Mouse (Mus musculus) thymus, postnatal 36 days (tissue): ENCODE data around the gene Fbxo8.

Experiments
- DNase-seq, 2 experiments: peaks; one replicate each; pipeline ENCODE4 v3.0.0; 2022; ENCODE audit warnings: mixed read lengths in 2 of 2

Fbxo8 gene

DNA sequence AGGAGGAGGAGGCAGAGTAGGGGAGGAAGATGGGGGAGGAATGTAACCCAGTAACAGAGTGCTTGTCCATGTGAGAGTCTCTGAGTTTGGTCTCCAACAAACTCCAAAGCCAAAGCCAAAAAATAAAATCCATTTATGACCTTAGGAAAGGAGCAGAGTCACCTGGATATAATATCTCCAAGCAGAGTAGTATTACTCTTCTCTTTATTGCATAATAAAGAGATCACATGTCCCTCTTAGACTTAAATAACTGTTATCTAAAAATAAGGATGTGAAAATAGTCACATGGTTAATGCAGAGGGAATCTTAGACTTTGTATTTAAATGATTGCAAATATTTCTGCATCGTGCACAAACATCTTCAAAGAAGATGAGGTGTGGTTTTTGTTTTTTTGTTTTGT lies 63.3 kb downstream of the Fbxo8 start:
- DNase-seq: no peak

DNA sequence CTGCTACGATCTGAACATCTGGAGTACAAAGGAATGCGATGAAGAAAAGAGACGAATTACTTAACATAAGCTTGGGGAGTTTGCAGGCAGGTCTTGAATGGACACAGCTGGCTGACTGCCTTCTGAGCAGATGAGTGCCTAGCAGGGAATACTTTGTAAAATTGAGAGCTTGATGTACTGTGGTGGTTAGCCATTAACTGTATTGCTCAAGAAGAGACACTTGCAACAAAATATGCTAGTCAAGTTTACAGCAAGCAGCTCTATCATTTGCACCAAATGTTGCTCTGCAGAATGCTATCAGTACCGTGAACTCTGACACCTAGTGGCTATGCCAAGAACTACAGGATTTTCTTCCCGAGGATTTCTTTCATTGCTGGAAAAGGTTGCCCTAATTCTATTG lies 64.1 kb downstream of the Fbxo8 start:
- DNase-seq: no peak

DNA sequence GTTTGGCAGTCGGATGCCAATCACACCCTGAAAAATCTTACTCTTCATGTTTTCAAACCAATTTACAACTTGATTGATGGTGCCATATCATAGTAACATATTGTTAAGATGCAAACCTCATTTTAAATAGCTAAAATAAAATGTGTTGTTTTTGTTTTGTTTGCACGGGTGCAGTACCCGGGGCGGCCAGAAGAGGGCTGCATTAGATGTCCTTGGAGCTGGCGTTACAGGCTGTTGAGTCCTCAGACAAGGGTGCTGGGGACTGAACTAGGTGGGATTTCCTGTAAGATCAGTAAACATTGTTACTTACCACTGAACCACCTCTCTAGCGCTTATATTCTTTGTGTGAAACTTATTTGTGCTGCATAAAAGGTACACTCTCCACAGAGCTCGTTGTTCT lies 65.4 kb downstream of the Fbxo8 start:
- DNase-seq: peak; percentile 36 to 50

DNA sequence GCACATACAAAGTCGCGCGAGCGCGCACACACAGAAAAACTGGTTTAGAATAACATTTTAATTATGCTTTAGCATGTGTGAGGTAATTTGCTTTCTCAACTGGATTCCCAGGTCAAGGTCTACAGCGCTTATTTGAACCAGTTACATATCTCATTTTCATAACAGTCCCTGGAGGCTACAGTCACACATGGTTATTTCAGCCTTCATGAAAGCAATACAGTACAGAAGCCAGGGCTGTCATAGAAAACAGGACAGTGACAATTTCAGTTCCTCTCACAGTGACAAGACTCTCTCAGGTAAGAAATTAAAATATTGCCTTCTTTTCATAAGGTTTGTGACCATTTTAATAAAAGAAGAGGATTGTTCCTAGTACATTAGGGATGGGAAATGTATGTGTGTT lies 66.4 kb downstream of the Fbxo8 start:
- no peak for DNase-seq

DNA sequence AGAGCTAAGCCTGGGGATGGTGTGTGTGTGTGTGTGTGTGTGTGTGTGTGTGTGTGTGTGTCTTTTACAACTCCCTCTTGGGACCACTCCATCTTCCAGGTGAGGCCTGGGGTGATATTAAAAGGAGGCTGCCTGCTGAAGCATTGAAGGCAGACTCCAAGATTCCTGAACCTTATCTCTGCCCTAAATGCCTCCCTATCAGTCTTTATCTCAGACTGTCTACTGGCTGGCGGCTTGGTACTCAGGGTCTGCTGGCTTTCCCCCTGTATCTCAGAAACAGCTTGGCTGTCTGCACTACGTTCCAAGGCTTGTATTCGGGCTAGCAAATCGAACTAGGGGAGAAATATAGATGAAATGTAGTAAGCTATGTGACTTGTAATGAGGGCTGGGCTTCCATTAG lies 68.2 kb downstream of the Fbxo8 start:
- DNase-seq: no peak

DNA sequence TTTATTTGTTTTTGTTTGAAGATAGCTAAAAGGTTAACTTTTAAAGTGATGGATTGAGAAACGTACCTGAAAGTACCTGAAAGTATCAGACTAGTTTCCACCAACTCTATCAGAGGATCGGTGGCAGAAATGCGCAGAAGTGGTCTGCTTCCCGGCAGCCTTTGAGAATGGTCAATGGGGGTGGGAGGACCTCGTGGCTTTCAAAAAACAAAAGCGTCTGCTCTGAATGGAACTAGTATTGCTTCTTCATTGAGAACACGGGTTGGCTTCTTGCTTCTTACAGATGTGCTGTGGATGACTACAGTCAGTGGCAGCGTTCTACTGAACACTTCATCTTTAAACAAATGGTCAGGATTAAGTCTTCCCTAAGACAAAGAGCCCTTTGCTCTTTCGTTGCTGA lies 68.7 kb downstream of the Fbxo8 start:
- DNase-seq: no peak

DNA sequence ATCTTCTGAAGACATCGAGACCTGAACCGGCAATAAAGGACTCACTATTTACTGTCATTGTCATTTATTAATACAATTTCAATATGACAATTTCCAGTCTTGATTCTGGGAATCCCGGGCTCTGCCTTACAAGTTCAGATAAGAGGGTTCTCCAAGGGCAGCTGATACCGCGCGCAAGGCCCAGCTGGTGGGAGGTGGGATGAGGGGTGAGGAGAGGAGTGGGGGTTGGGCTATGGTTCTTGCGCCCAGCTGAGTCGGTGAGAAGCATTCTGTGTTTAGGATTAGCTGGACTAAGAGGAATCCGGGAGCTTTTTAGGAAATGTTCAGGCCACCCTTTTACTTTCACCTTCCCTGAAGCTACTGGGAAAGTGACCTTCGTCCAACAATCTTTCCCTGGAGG lies 69.8 kb downstream of the Fbxo8 start:
- DNase-seq: no peak

DNA sequence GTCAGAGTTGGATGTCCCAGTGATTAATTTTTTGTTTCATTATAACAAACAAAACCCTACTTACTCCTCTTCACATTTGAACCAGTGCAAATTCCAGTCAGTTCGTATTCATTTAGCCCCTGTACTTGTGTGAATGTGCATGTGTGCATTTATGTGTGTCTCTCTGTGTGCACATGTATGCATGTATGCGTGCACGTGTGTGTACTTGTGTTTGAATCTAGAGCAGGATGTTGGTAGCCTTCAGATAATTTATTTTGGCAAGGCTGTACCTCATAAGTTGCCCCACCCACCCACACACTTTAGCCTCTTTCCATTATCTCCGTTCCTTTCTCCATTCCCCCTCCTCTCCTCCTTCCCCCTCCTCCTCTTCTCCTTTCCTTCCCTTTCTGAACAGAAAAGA lies 70.2 kb downstream of the Fbxo8 start:
- no peak for DNase-seq

DNA sequence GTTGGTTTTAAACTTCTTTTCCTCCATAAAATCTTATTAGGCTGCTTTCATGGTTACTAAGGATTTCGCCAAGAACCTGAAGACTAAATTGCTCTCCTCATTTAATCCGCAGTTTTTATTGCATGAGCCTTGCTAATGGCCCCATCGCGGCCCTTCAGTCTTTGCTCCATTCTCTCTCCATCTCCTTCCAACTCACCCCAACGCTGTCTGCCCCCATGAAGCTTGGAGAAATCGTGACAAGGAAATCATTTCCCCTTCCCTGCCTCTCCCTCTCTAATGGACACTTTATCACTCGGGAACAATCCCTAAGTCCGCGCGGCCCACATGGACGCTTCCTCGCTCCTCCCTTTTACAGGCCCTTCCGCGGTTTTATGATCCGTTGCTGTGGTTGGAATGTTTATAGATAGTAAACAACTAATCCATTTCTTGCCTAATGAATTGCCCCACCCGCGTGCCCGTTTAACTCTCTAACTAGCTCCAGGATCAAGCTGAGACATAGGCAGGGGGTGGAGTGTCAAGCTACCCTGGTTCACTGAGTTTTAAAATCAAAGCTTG lies 71.7 kb downstream of the Fbxo8 start:
- no peak for DNase-seq

DNA sequence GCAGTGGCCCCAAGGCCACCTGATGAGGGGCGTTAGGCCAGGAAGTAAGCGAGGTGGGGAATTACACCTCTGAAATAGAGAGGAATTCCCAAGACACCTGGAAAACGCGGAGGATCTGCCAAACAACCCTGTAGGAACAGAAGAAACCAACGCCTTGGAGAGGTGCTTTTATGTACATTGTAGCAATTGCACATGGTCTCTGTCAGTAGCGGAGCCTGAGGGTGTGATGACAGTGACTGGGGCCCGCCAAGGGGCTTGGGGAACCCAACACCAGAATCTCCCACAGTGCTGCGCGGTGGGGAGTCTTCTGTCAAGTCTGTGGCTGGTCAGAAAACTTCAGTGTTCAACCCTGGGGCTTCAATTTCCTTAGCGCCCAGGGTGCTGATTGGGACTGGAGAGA lies 72.5 kb downstream of the Fbxo8 start:
- no peak for DNase-seq

DNA sequence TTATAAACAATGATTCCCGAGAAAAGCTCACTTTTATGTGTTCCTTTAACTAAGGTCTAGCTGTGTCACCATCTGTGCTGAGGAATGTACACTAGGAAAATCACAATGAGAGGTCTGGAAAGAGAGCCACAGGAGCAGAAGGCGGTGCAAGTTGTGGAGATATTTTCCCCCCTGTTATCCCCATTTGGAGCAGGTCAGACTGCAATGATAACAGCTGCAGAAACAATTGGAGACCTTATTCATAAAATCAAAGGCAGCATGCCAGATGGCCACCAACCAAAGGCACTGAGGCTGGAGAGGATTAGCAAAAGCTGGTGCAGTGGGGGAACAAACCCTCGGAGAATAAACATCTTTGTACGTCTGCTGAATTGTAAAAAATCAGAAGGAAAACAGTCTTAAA lies 78.3 kb downstream of the Fbxo8 start:
- no peak for DNase-seq

DNA sequence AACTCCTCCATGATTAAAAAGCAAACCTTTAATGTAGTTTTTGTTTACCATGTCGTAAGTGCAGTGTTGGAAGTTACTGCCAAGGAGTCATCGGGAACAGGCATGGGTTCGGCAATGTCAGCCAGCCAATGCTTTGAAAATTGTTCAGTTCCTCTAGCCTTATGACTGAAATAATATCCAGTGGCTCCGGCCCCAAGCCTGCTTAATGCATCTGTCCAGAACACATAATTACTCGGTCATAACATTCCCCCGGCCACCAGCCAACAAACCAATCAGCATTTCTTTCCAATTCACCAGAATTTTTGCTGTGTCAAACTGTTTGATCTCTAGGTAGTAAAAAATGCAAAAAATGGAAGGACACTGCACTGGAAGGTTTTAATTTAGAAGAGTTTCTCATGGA lies 88.4 kb downstream of the Fbxo8 start:
- DNase-seq: no peak
